Mouse (Mus musculus): Measurements from ENCODE around the gene Spata6. TPM values are rescaled to one million over a fixed set of nuclear protein-coding genes. Genes with fewer than 3 reads are reported as not detected.
A peak's percentile ranks its signal among the peaks of the same experiment; 100 is the strongest.

Spata6 gene
- polyA plus RNA-seq, 1 experiment from 2014 or later, result 30.7 TPM

- no peaks in the 10 kb centered on the region for H3K36me3 ChIP-seq
- H3K27me3 ChIP-seq, result no peaks in the 10 kb centered on the region
- H3K4me1 ChIP-seq, result 0 out of 2 replicates have a peak, but pooled peaks cover 7% of the 10 kb centered on the region
- no peaks in the 10 kb centered on the region for H3K9me3 ChIP-seq (replicated peaks)
- no peak overlapping the region for H3K9ac ChIP-seq
- WGBS, result 71% methylated on average over 1 of the region's 1 CpGs
- H3K4me3 ChIP-seq (replicated peaks), result no peak overlapping the region
- no peak overlapping the region for H3K4me2 ChIP-seq
- ATAC-seq (replicated peaks; ENCODE audit: low FRiP score), result no peak
- H3K27ac ChIP-seq, result no peak overlapping the region
These were observed 18.4 kb upstream of the Spata6 start for GRCm38 (mm10) chr4:111701381-111701780.

GRCm38 (mm10) chr4:111704126-111704525 is 15.7 kb upstream of the Spata6 start:
- no peaks in the 10 kb centered on the region for H3K9me3 ChIP-seq (replicated peaks)
- H3K4me1 ChIP-seq, result 0 out of 2 replicates have a peak, but pooled peaks cover 7% of the 10 kb centered on the region
- H3K27ac ChIP-seq, result no peak overlapping the region
- H3K36me3 ChIP-seq, result no peaks in the 10 kb centered on the region
- no peak overlapping the region for H3K9ac ChIP-seq
- 32% methylated on average over 2 of the region's 2 CpGs for WGBS
- peak; percentile 87 for ATAC-seq (replicated peaks; ENCODE audit: low FRiP score)
- no peak overlapping the region for H3K4me2 ChIP-seq
- H3K4me3 ChIP-seq (replicated peaks), result no peak overlapping the region
- H3K27me3 ChIP-seq, result no peaks in the 10 kb centered on the region

GRCm38 (mm10) chr4:111704975-111705374 is 14.8 kb upstream of the Spata6 start:
- peak; percentile 77 for ATAC-seq (replicated peaks; ENCODE audit: low FRiP score)
- peak overlapping the region; percentile 62 for H3K27ac ChIP-seq
- no peaks in the 10 kb centered on the region for H3K9me3 ChIP-seq (replicated peaks)
- no peaks in the 10 kb centered on the region for H3K36me3 ChIP-seq
- 25% methylated on average over 3 of the region's 3 CpGs for WGBS
- H3K4me2 ChIP-seq, result no peak overlapping the region
- no peak overlapping the region for H3K9ac ChIP-seq
- no peak overlapping the region for H3K4me3 ChIP-seq (replicated peaks)
- H3K4me1 ChIP-seq, result 0 out of 2 replicates have a peak, but pooled peaks cover 7% of the 10 kb centered on the region
- H3K27me3 ChIP-seq, result no peaks in the 10 kb centered on the region

GRCm38 (mm10) chr4:111719296-111719695 is 488 bp upstream of the Spata6 start:
- H3K4me1 ChIP-seq, result peaks cover 11% of the 10 kb centered on the region
- no peak for ATAC-seq (replicated peaks; ENCODE audit: low FRiP score)
- H3K36me3 ChIP-seq, result no peaks in the 10 kb centered on the region
- H3K9ac ChIP-seq, result no peak overlapping the region
- H3K27ac ChIP-seq, result peak overlapping the region; percentile 89
- H3K27me3 ChIP-seq, result no peaks in the 10 kb centered on the region
- H3K9me3 ChIP-seq (replicated peaks), result no peaks in the 10 kb centered on the region
- H3K4me2 ChIP-seq, result peak overlapping the region; percentile 74
- WGBS, result 61% methylated on average over 4 of the region's 4 CpGs
- H3K4me3 ChIP-seq (replicated peaks), result peak overlapping the region; percentile 97

GRCm38 (mm10) chr4:111720662-111721003 is 849 bp downstream of the Spata6 start:
- Histone ChIP-seq H3K4me3 (replicated peaks) (peak overlapping the region; percentile 97), H3K9me3 (replicated peaks) (no peaks in the 10 kb centered on the region), H3K9ac (peak overlapping the region; percentile 76), H3K27me3 (no peaks in the 10 kb centered on the region), H3K27ac (peak overlapping the region; percentile 89), H3K4me2 (peak overlapping the region; percentile 74), H3K4me1 (peaks cover 11% of the 10 kb centered on the region), H3K36me3 (no peaks in the 10 kb centered on the region)
- 8% methylated on average over 2 of the region's 2 CpGs for WGBS
- ATAC-seq (replicated peaks; ENCODE audit: low FRiP score), result peak; percentile 3; the same call in 1 of the 2 replicates

GRCm38 (mm10) chr4:111721121-111721840 is 1.5 kb downstream of the Spata6 start:
- H3K9ac ChIP-seq, result peak overlapping the region; percentile 76
- H3K4me1 ChIP-seq, result peaks cover 11% of the 10 kb centered on the region
- H3K36me3 ChIP-seq, result no peaks in the 10 kb centered on the region
- peak overlapping the region; percentile 89 for H3K27ac ChIP-seq
- peak overlapping the region; percentile 74 for H3K4me2 ChIP-seq
- ATAC-seq (replicated peaks; ENCODE audit: low FRiP score), result no peak; the same call in 1 of the 2 replicates
- H3K4me3 ChIP-seq (replicated peaks), result peak overlapping the region; percentile 97
- H3K9me3 ChIP-seq (replicated peaks), result no peaks in the 10 kb centered on the region
- no peaks in the 10 kb centered on the region for H3K27me3 ChIP-seq
- WGBS, result 23% methylated on average over 4 of the region's 4 CpGs

GRCm38 (mm10) chr4:111737551-111737950 is 17.8 kb downstream of the Spata6 start:
- H3K4me3 ChIP-seq (replicated peaks), result no peak overlapping the region
- H3K4me1 ChIP-seq, result no peaks in the 10 kb centered on the region
- H3K36me3 ChIP-seq, result no peaks in the 10 kb centered on the region
- no peak overlapping the region for H3K9ac ChIP-seq
- 92% methylated on average over 1 of the region's 1 CpGs for WGBS
- no peak overlapping the region for H3K4me2 ChIP-seq
- H3K27me3 ChIP-seq, result no peaks in the 10 kb centered on the region
- ATAC-seq (replicated peaks; ENCODE audit: low FRiP score), result no peak
- no peaks in the 10 kb centered on the region for H3K9me3 ChIP-seq (replicated peaks)
- H3K27ac ChIP-seq, result no peak overlapping the region

- H3K27ac ChIP-seq, result no peak overlapping the region
- ATAC-seq (replicated peaks; ENCODE audit: low FRiP score), result no peak
- 82% methylated on average over 4 of the region's 4 CpGs for WGBS
- no peaks in the 10 kb centered on the region for H3K4me1 ChIP-seq
- H3K9ac ChIP-seq, result no peak overlapping the region
- no peak overlapping the region for H3K4me2 ChIP-seq
- H3K36me3 ChIP-seq, result peaks cover 9% of the 10 kb centered on the region; the same call in 1 of the 2 replicates
- H3K4me3 ChIP-seq (replicated peaks), result no peak overlapping the region
- H3K27me3 ChIP-seq, result no peaks in the 10 kb centered on the region
- H3K9me3 ChIP-seq (replicated peaks), result no peaks in the 10 kb centered on the region
These were observed 60.7 kb downstream of the Spata6 start for GRCm38 (mm10) chr4:111780533-111780932.

- WGBS, result 92% methylated on average over 3 of the region's 3 CpGs
- no peaks in the 10 kb centered on the region for H3K36me3 ChIP-seq
- no peaks in the 10 kb centered on the region for H3K27me3 ChIP-seq
- H3K4me3 ChIP-seq (replicated peaks), result no peak overlapping the region
- no peaks in the 10 kb centered on the region for H3K9me3 ChIP-seq (replicated peaks)
- H3K4me1 ChIP-seq, result no peaks in the 10 kb centered on the region
- no peak overlapping the region for H3K9ac ChIP-seq
- H3K4me2 ChIP-seq, result no peak overlapping the region
- no peak overlapping the region for H3K27ac ChIP-seq
- ATAC-seq (replicated peaks; ENCODE audit: low FRiP score), result no peak
These were observed 80.1 kb downstream of the Spata6 start for GRCm38 (mm10) chr4:111799892-111800291.

GRCm38 (mm10) chr4:111803164-111803563 is 83.4 kb downstream of the Spata6 start:
- Histone ChIP-seq H3K27ac (no peak overlapping the region), H3K36me3 (no peaks in the 10 kb centered on the region), H3K4me3 (replicated peaks) (no peak overlapping the region), H3K9me3 (replicated peaks) (no peaks in the 10 kb centered on the region), H3K27me3 (no peaks in the 10 kb centered on the region), H3K4me2 (no peak overlapping the region), H3K9ac (no peak overlapping the region), H3K4me1 (no peaks in the 10 kb centered on the region)
- ATAC-seq (replicated peaks; ENCODE audit: low FRiP score), result no peak
- WGBS, result 97% methylated on average over 2 of the region's 2 CpGs

GRCm38 (mm10) chr4:111817478-111817877 is 97.7 kb downstream of the Spata6 start:
- Histone ChIP-seq H3K9ac (no peak overlapping the region), H3K9me3 (replicated peaks) (no peaks in the 10 kb centered on the region), H3K4me2 (no peak overlapping the region), H3K4me1 (no peaks in the 10 kb centered on the region), H3K27ac (no peak overlapping the region), H3K27me3 (no peaks in the 10 kb centered on the region), H3K4me3 (replicated peaks) (no peak overlapping the region), H3K36me3 (no peaks in the 10 kb centered on the region)
- 44% methylated on average over 4 of the region's 4 CpGs for WGBS
- ATAC-seq (replicated peaks; ENCODE audit: low FRiP score), result no peak

- 96% methylated on average over 6 of the region's 6 CpGs for WGBS
- Histone ChIP-seq H3K27ac (no peak overlapping the region), H3K4me2 (no peak overlapping the region), H3K9me3 (replicated peaks) (no peaks in the 10 kb centered on the region), H3K36me3 (no peaks in the 10 kb centered on the region), H3K4me1 (no peaks in the 10 kb centered on the region), H3K4me3 (replicated peaks) (no peak overlapping the region), H3K27me3 (no peaks in the 10 kb centered on the region), H3K9ac (no peak overlapping the region)
- no peak for ATAC-seq (replicated peaks; ENCODE audit: low FRiP score)
These were observed 119.1 kb downstream of the Spata6 start for GRCm38 (mm10) chr4:111838882-111839281.

- H3K4me3 ChIP-seq (replicated peaks), result no peak overlapping the region
These were observed 132.8 kb downstream of the Spata6 start for GRCm38 (mm10) chr4:111852626-111853025.

More at GRCm38 (mm10) chr4:111852626-111853025, 132.8 kb downstream of the Spata6 start:
- Histone ChIP-seq H3K9me3 (replicated peaks) (no peaks in the 10 kb centered on the region), H3K27ac (no peak overlapping the region), H3K27me3 (no peaks in the 10 kb centered on the region), H3K4me2 (no peak overlapping the region), H3K4me1 (no peaks in the 10 kb centered on the region), H3K36me3 (no peaks in the 10 kb centered on the region), H3K9ac (no peak overlapping the region)
- no peak for ATAC-seq (replicated peaks; ENCODE audit: low FRiP score)
